Mouse (Mus musculus): ENCODE measurements around the gene Cltb.

Cltb gene

GRCm38 (mm10) chr13:54593617-54594016, 17.5 kb downstream of the Cltb start:
- DNase-seq, result peak in 1 of 2 experiments; percentile 41

- no peak for DNase-seq
These were observed 19.3 kb downstream of the Cltb start for GRCm38 (mm10) chr13:54591776-54592356.

- peak; percentile 99 for DNase-seq
These were observed 20.9 kb downstream of the Cltb start, which contains the start of the genes Nop16 and Higd2a for GRCm38 (mm10) chr13:54589996-54590951. Gene Nop16, minus strand, starts transcription at chr13:54590090. Gene Higd2a, plus strand, starts transcription at chr13:54590207.

GRCm38 (mm10) chr13:54589414-54589995, 21.6 kb downstream of the Cltb start:
- DNase-seq, result no peak

GRCm38 (mm10) chr13:54585831-54586230, 25.3 kb downstream of the Cltb start:
- no peak for DNase-seq

GRCm38 (mm10) chr13:54582860-54583259, 28.3 kb downstream of the Cltb start:
- DNase-seq, result peak; percentile 37 to 75

GRCm38 (mm10) chr13:54582126-54582525, 29.0 kb downstream of the Cltb start:
- no peak for DNase-seq

- peak in 1 of 2 experiments; percentile 50 for DNase-seq
These were observed 29.8 kb downstream of the Cltb start for GRCm38 (mm10) chr13:54581385-54581784.

- no peak for DNase-seq
These were observed 33.3 kb downstream of the Cltb start for GRCm38 (mm10) chr13:54577652-54578507.

- DNase-seq, result peak in 1 of 2 experiments; percentile 46
These were observed 35.7 kb downstream of the Cltb start for GRCm38 (mm10) chr13:54575489-54575888.

GRCm38 (mm10) chr13:54574854-54575481, 36.2 kb downstream of the Cltb start, which contains the start of gene Arl10:
Gene Arl10, plus strand, starts transcription at chr13:54575015.
- DNase-seq, result peak; percentile 80 to 91

GRCm38 (mm10) chr13:54572621-54573020, 38.5 kb downstream of the Cltb start:
- DNase-seq, result no peak

GRCm38 (mm10) chr13:54571637-54572036, 39.5 kb downstream of the Cltb start:
- no peak for DNase-seq

GRCm38 (mm10) chr13:54570736-54571135, 40.4 kb downstream of the Cltb start:
- no peak for DNase-seq

GRCm38 (mm10) chr13:54569282-54569681, 41.9 kb downstream of the Cltb start:
- DNase-seq, result no peak

- peak; percentile 42 to 65 for DNase-seq
These were observed 42.8 kb downstream of the Cltb start for GRCm38 (mm10) chr13:54568380-54568779.

- DNase-seq, result peak; percentile 74 to 89
These were observed 45.4 kb downstream of the Cltb start for GRCm38 (mm10) chr13:54565594-54566345.

- DNase-seq, result peak; percentile 97 to 98
These were observed 46.0 kb downstream of the Cltb start, which contains the start of gene 4833439L19Rik for GRCm38 (mm10) chr13:54565201-54565581. Gene 4833439L19Rik, minus strand, starts transcription at chr13:54565435.

GRCm38 (mm10) chr13:54564232-54565200, 46.6 kb downstream of the Cltb start:
- DNase-seq, result peak in 1 of 2 experiments; percentile 29

GRCm38 (mm10) chr13:54562562-54562961, 48.6 kb downstream of the Cltb start:
- peak; percentile 80 to 96 for DNase-seq
